22 mouse cellular contexts compared by ENCODE assay signal in the genomic region with DNA sequence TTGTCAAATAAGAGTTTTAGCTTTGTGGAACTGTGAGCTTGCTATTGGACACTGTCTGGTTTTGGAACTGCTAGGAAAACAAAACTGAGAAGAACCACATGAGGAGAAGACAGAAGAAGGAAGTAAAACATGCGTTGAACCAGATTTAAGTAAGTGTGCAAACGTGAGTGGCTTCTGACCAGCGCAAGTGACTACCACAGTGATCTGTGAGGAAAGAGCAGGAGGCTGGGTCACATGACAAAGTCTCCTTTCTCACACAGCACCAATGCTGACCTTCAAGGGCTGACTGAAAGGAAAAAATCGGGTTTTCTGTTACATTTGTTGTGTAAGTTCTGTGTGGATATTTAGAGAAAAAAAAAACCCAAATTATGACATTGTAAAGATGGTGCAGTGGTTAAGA. TPM values are rescaled to one million over a fixed set of nuclear protein-coding genes. Genes with fewer than 3 reads are reported as not detected.
DNase-seq lines count a peak whose midpoint lies in the region; ATAC-seq and TF ChIP-seq lines count a peak whose summit lies in the region.
"Had no signal": no experiment of that assay in that cellular context is flagged by ENCODE, and none has a peak within 500 bp of the region (broad histone marks: within the 10 kb centered on the region; RNA-seq: fewer than 3 reads in every experiment).

No protein-coding gene starts in this region.

- H3K4me3 ChIP-seq in CH12.LX (replicated peaks in 1 of 3; ENCODE audit: low read depth in 2 of 3, low read length in 2 of 3, poor library complexity in 1 of 3), result no peak overlapping the region
- H3K4me3 ChIP-seq: embryonic facial prominence, embryonic 15.5 days; erythroblast, embryonic 14.5 days; forebrain, embryonic 10.5 days; heart, adult 2 months; heart, embryonic 15.5 days; hindbrain, embryonic 10.5 days; intestine, embryonic 15.5 days had no signal

- H3K27me3 ChIP-seq in CH12.LX (replicated peaks), result no peaks in the 10 kb centered on the region
- H3K27me3 ChIP-seq: embryonic facial prominence, embryonic 15.5 days; heart, embryonic 15.5 days; intestine, embryonic 15.5 days had no signal

- TF ChIP-seq CTCF in CH12.LX (conservative IDR thresholded peaks at IDR 0.05 in 1 of 2, IDR thresholded peaks at IDR 0.05 in 1 of 2; ENCODE audit: low read depth in 2 of 2, low read length in 2 of 2), result no peak

- no peak overlapping the region for H3K4me2 ChIP-seq in CH12.LX (ENCODE audit: insufficient read depth, low read depth, poor library complexity, severe bottlenecking)
- H3K4me2 ChIP-seq: embryonic facial prominence, embryonic 15.5 days; heart, embryonic 11.5 days; heart, embryonic 15.5 days; hindbrain, embryonic 14.5 days; intestine, embryonic 15.5 days had no signal

- TF ChIP-seq RAD21 in CH12.LX (IDR thresholded peaks at IDR 0.05; ENCODE audit: low read depth, low read length), result no peak

- no peak for TF ChIP-seq EP300 in CH12.LX (IDR thresholded peaks at IDR 0.05; ENCODE audit: low read length)

- no peaks in the 10 kb centered on the region for H3K79me2 ChIP-seq in CH12.LX (replicated peaks; ENCODE audit: control insufficient read depth, extremely low read depth, insufficient read depth, poor library complexity, severe bottlenecking)

- in situ Hi-C loops in CH12.LX (cut with MboI; ENCODE audit: low pct_ligation_motif_present, low pct_unique_long_range_greater_than_20kb, low sequenced_read_pairs), result no loop called here

- H3K4me1 ChIP-seq in CH12.LX (ENCODE audit: control insufficient read depth in 1 of 2, insufficient read depth in 2 of 2), result peaks cover 0 to 20% of the 10 kb centered on the region in 2 experiments; a peak in 2 of 4 replicates
- H3K4me1 ChIP-seq: embryonic facial prominence, embryonic 15.5 days; forebrain, embryonic 10.5 days; heart, embryonic 15.5 days; hindbrain, embryonic 10.5 days had no signal

- no peak for DNase-seq in CH12.LX (ENCODE audit: extremely low read depth)
- no peak for DNase-seq in lung, postnatal 25 days (ENCODE audit: low spot score)
- DNase-seq in kidney, adult 8-10 months, result no peak
- DNase-seq in gastrocnemius, postnatal 10 days, result no peak
- DNase-seq: adrenal gland, adult 8-10 months; B cell, adult 2 months; cerebellum, adult 18-20 months; cerebellum, adult 9-11 months; embryo, embryonic 11 days; heart, adult 2 months; heart, postnatal 14 days had no signal

- ATAC-seq in common myeloid progenitor, adult 5-6 weeks (replicated peaks; ENCODE audit: low read depth, poor library complexity, severe bottlenecking), result peak; percentile 60
- peak; percentile 62 for ATAC-seq in megakaryocyte progenitor cell, adult 5-6 weeks (replicated peaks; ENCODE audit: poor library complexity)
- ATAC-seq: forebrain, embryonic 14.5 days; intestine, embryonic 15.5 days had no signal

- no peaks in the 10 kb centered on the region for H3K9me3 ChIP-seq in CH12.LX (replicated peaks; ENCODE audit: low read length)
- H3K9me3 ChIP-seq: embryonic facial prominence, embryonic 15.5 days; forebrain, embryonic 10.5 days; heart, embryonic 15.5 days; hindbrain, embryonic 10.5 days; intestine, embryonic 15.5 days had no signal

- H3K9ac ChIP-seq in CH12.LX (ENCODE audit: insufficient read depth, low read depth), result no peak overlapping the region
- H3K9ac ChIP-seq: embryonic facial prominence, embryonic 15.5 days; heart, embryonic 15.5 days; hindbrain, embryonic 14.5 days; intestine, embryonic 15.5 days had no signal

- no peaks in the 10 kb centered on the region for H3K36me3 ChIP-seq in CH12.LX (replicated peaks in 1 of 2; ENCODE audit: control insufficient read depth in 1 of 2, insufficient read depth in 1 of 2, low read length in 1 of 2)
- H3K36me3 ChIP-seq: embryonic facial prominence, embryonic 15.5 days; forebrain, embryonic 10.5 days; heart, embryonic 15.5 days; hindbrain, embryonic 10.5 days; intestine, embryonic 15.5 days had no signal

- no peak overlapping the region for H3K27ac ChIP-seq in CH12.LX (ENCODE audit: insufficient read depth, low read depth)
- H3K27ac ChIP-seq: embryonic facial prominence, embryonic 15.5 days; forebrain, embryonic 10.5 days; heart, adult 2 months; heart, embryonic 15.5 days; hindbrain, embryonic 10.5 days; hindbrain, embryonic 14.5 days; intestine, embryonic 15.5 days had no signal

- no peak for TF ChIP-seq POLR2A in CH12.LX (IDR thresholded peaks at IDR 0.05; ENCODE audit: low read depth, low read length)

- dilution Hi-C loops in CH12.LX (cut with MboI; ENCODE audit: extremely low pct_ligation_motif_present, extremely low pct_unique_long_range_greater_than_20kb, low sequenced_read_pairs), result no loop called here

TF ChIP-seq in CH12.LX, 34 proteins besides CTCF, POLR2A, EP300 and RAD21:
- TF ChIP-seq MXI1 (IDR thresholded peaks at IDR 0.05; ENCODE audit: low read depth, low read length) (no peak), MAX (IDR thresholded peaks at IDR 0.05; ENCODE audit: low read length) (no peak), KAT2A (IDR thresholded peaks at IDR 0.05; ENCODE audit: insufficient replicate concordance, low read length) (no peak), TCF12 (IDR thresholded peaks at IDR 0.05; ENCODE audit: low read depth, low read length) (no peak), ETS1 (conservative IDR thresholded peaks at IDR 0.05; ENCODE audit: low read depth, low read length) (no peak), USF2 (conservative IDR thresholded peaks at IDR 0.05; ENCODE audit: low read depth, low read length) (peak; percentile 30; the same call in 1 of the 2 replicates), TBP (conservative IDR thresholded peaks at IDR 0.05; ENCODE audit: low read depth, low read length) (no peak), ZNF384 (IDR thresholded peaks at IDR 0.05; ENCODE audit: low read depth, low read length) (no peak), USF1 (IDR thresholded peaks at IDR 0.05; ENCODE audit: low read depth, low read length) (peak; percentile 39; the same call in 1 of the 2 replicates), BHLHE40 (IDR thresholded peaks at IDR 0.05; ENCODE audit: low read depth, low read length) (peak; percentile 89)

RNA-seq across cellular contexts. Expression of a gene that starts 28.3 kb away (rescaled TPM):
- total RNA-seq in CH12.LX (2012; rRNA removed) (41.3 and 48.9 TPM in 2 replicates), CH12.LX (2014; rRNA removed) (51.2 and 55.4 TPM in 2 replicates)
- 68.8 and 79.4 TPM in 2 replicates for polyA plus RNA-seq in CH12.LX (2012; ENCODE audit: insufficient read length, low read depth)
- 37.5 TPM in 2 replicates for total RNA-seq in common myeloid progenitor, adult 5-6 weeks (2017)
- 22.4 and 23.4 TPM in 2 replicates for total RNA-seq in megakaryocyte progenitor cell, adult 5-6 weeks (2015)
- total RNA-seq in megakaryocyte progenitor cell, adult 5-6 weeks (2017), result 35.8 and 36.8 TPM in 2 replicates
- total RNA-seq in gastrocnemius, postnatal 10 days (2021), result 1 to 10 TPM; 4.7 to 4.9 TPM

RNA-seq across cellular contexts. Expression of a gene that starts 57.1 kb away (rescaled TPM):
- total RNA-seq in CH12.LX (2012; rRNA removed) (4.5 and 4.6 TPM in 2 replicates), CH12.LX (2014; rRNA removed) (8.9 and 9.4 TPM in 2 replicates)
- polyA plus RNA-seq in CH12.LX (2012; ENCODE audit: insufficient read length, low read depth), result 12.7 and 15.8 TPM in 2 replicates
- 5.0 and 6.7 TPM in 2 replicates for total RNA-seq in common myeloid progenitor, adult 5-6 weeks (2017)
- total RNA-seq in megakaryocyte progenitor cell, adult 5-6 weeks (2015), result 4.7 TPM in 2 replicates
- 5.3 and 5.6 TPM in 2 replicates for total RNA-seq in megakaryocyte progenitor cell, adult 5-6 weeks (2017)
- 1 to 10 TPM; 7.5 to 8.9 TPM for total RNA-seq in gastrocnemius, postnatal 10 days (2021)
